Mouse (Mus musculus) lung, postnatal 36 days (tissue): ENCODE results near the gene Zfp335.
A peak's percentile ranks its signal among the peaks of the same experiment; 100 is the strongest.

Experiments
- DNase-seq: peaks from one replicate; pipeline ENCODE4 v3.0.0; 2022; ENCODE audit warnings: mixed read lengths

The Zfp335 gene

DNA sequence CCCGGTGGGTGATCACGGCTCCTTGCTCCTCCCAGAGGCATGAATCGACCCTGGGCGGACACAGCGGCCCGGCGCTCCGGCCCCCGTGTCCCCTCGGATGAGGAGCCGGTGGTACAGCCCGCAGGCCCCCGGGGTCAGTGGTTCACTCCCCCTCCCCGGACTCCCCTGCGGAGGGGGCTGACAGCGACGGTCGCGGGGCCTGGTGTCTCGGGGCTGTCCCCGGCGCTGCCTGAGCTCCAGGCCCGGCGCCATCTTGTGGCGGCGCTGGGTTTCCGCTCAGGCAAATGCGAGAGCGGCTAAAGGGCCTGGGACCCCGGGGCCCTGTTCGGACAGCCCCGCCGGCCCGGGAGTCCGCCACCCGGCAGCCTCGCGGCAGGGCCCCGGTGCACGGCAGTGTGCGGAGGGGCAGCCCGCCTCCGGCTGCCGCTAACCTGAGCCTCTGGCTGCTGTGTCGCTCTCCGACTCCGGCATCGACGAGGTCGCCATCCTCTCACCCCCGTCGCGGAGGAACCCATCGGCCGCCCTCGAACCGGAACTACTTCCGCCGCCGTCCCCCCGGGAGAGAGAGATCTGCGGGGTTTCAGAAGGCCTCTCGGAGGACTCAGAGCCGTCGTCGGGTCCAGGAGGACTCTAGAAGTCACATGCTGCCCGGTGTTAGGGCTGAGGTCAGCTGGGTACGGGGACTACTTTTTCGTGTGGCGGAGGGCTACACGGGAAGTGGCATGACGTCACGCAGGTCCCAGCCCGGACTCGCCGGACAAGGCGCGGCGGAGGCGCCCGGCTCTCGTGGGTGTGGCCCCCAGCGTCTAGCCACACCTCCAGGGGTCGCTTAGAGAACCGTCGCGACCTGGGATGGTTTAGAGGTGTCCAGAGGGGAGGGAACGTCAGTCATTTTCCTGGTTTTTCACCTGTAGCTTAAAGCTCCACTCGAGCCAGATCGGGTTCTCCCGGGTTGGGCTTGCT, at the start of gene Zfp335:
Zfp335 (minus strand) TSS at position 672 of the 963 bp plus-strand sequence.
- DNase-seq: peak; percentile 94

DNA sequence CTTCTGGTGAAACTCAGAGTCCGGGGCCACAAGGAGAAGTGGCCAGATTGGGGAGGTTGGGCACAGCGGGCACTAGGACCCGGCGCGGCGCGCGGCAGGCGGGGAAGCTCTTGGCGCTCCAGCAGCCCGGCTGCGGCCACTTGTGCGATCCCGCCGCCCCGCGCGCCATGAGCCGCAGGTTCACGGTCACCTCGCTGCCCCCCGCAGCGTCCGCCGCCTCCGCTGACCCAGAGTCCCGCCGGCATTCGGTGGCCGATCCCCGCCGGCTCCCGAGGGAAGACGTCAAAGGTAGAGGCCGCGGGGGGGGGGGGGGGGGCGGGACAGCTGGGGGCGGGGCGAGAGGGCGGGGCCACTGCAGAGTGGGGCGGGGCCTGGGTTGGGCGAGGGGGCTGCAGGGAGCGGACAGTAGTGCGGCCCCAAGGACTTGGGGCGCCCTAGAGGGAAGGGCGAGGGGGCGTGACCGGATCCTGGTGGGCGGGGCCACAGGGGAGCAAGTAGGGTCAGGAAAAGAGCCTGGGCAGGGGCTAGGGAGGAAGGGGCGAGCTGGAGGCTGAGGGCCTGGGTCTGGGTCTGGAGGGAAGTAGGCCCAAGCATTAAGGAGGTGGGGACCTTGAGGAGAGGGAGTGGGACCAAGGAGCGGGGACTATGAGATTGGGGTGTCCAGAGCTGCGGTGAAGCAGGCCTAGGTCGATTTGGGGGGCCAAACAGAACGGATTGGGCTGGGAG, 49.3 kb upstream of the Zfp335 start, which contains the start of gene Slc12a5:
Slc12a5 (plus strand) TSS at position 87 of the 726 bp plus-strand sequence.
- peak; percentile 35 for DNase-seq

DNA sequence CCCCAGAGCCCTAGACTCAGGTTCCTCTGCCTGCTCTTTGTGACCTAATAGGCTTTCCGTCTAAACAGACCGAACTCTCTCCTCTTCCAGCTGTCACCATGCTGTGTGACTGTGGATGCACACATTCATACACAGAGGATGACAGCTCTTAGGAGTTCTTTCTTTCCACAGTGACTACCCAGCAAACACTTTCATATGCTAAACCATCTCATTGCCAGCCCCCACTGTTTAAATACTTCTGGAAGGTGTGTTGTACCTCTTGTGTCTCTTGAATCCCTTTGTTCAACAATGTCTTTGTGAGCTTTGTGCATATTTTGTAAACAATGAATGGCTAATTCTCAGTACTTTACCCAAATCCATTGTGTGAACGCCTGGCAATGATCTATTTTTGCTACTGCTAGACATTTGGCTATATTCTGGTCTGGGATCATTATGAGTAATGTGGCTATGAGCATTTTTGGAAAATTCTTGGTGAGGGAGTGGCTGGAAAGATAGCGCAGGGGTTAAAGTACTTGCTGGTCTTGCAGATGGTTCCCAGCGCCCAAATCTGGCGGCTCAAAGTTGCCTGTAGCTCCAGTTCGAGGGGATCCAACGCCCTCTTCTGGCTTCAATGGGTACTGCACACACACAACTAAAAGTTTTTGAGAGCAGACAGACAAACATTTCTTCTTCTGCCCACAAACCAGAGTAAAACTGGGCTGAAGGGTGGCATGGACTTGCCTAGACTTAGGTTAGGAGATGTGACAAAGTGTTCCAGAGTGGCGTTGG, 46.2 kb upstream of the Zfp335 start:
- no peak for DNase-seq

DNA sequence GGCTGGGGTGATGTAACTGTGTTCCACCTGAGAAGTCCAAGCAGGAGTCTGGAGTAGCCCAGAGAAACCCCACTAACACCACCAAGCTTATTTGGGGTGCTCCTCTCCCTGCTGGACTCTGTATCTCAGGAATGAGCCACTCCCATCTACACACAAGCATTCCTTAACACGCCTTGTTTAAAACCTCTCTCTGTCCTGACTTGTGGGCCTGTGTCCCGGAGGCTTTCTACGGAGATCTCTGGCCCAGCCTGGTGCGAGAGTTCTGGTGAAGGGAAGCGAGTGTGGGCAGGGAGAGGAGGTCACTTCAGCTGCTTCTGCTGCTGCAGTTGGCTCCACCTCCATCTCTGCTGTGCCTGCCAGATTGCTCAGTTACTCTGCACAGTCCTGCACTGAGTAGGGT, 44.6 kb upstream of the Zfp335 start:
- no peak for DNase-seq

DNA sequence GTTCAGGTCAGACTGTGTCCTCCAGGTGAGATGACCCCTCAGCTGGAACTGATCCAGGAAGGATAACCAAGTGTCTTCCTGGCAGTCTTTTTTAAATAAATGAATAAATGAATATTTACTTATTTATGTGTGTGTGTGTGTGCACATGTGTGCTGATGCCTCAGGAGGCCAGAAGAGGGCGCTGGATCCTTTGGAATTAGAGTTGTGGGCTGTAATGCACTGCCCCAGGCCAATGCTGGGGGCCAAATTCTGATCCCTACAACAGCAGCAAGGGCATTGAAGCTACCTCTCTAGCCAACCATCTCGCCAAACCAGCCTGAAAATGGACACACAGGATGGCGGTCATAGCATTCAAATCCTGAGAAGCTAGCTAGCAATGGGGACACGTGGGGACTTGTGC, 44.2 kb upstream of the Zfp335 start:
- no peak for DNase-seq

DNA sequence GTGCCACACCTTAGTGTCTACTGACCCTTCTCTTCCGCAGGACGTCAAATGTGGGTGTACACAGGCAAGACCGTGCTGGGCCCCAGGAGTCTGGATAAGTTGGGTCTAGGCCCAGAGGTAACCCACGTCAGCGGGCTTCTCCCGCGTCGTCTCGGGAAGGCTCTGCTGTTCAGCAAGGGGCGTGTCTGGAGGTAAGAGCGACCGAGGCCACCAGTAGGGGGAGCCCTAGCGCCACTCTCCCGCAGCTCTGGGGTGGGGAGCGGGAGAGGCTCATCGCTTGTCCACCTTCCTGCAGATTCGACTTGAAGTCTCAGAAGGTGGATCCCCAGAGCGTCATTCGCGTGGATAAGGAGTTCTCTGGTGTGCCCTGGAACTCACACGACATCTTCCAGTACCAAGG, 41.7 kb upstream of the Zfp335 start:
- peak; percentile 76 for DNase-seq

DNA sequence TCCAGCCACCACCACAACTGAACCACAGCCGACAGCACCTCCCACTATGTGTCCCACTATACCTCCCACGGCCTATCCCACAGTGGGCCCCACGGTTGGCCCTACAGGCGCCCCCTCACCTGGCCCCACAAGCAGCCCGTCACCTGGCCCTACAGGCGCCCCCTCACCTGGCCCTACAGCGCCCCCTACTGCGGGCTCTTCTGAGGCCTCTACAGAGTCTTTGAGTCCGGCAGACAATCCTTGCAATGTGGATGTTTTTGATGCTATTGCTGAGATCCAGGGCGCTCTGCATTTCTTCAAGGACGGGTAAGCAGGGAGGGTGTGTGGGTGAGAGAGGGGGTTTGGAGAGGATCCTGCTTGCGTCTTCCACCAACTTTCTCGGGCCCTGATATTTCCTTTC, 40.9 kb upstream of the Zfp335 start:
- no peak for DNase-seq

DNA sequence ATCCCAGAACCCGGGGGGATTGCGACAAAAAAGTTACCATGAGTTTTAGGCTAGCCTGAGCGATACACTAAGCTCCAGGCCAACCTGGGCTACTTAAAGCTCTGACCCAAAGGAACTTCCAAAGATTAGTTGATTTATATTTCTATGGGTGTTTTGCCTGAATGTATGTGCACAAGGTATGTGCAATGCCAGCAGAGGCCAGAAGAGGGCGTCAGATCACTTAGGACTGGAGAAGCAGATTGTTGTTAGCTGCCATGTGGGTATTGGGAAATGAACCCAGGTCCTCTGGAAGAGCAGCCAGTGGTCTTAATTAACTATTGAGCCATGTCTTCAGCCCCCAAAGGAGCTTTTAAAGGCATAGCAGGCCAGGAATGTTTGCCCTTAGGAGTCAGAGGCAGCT, 40.2 kb upstream of the Zfp335 start:
- no peak for DNase-seq

DNA sequence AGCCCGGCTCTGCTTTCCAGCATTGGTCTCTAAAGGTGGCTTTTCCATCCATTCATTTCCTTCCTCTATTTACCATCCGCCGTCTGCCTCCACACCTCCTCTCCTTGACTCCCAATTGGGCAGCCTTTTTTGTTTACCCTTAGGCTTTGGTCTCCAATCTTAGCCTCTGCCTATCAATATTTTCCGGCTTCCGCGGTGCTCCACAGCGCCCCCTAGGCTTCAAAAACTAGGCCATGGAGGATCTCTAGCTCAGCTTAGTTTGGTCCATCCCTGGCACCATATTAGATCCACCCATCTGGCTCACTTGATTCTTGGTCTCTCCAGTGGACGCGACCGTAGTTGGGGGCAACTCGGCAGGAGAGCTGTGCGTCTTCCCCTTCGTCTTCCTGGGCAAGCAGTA, 38.9 kb upstream of the Zfp335 start:
- DNase-seq: peak; percentile 28

DNA sequence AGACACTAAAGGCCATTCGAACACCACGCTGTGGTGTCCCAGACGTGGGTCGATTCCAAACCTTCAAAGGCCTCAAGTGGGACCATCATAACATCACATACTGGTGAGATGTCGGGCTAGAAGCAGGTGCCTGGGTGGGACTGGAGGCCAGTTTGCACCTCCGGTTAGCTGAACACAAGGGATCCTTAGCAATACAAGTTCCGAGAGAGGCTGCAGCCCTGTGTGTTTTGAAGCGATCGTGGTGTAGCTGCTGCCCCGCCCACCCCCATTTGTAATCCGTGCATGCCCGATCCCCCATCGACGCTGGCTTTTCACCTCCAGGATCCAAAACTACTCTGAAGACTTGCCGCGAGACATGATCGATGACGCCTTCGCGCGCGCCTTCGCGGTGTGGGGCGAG, 37.4 kb upstream of the Zfp335 start:
- DNase-seq: no peak

DNA sequence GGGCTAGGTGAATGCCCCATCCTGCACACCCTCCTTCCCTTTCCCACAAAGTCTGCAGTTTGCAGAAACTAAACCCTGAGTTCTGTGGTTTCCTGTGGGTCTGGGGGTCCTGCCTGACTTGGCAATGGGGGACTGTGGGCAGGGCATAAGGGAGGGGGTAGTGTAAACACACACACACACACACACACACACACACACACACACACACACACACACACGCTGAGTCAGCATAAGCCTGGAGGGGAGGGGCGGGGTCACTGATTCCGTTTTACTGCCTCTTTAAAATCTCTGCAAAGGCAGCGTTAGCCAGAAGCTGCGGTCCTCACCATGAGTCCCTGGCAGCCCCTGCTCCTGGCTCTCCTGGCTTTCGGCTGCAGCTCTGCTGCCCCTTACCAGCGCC, 36.4 kb upstream of the Zfp335 start:
- no peak for DNase-seq

DNA sequence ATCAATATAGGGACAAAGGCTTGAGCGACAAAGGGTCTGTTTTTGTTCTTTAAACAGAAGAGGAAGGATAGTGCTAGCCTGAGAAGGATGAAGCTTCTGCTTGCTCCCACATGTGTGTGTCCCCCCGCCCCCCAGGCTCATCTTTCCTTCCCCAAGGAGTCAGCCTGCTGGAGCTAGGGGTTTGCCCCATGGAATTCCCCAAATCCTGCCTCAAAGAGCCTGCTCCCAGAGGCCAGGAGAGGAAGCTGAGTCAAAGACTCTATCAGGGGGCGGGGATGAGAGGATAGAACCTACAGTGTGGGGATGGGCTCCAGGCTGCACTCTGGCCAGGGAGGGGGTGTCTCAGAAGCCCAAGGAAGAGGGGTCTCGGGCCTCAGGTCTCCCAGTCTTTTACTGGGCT, 35.9 kb upstream of the Zfp335 start:
- no peak for DNase-seq

DNA sequence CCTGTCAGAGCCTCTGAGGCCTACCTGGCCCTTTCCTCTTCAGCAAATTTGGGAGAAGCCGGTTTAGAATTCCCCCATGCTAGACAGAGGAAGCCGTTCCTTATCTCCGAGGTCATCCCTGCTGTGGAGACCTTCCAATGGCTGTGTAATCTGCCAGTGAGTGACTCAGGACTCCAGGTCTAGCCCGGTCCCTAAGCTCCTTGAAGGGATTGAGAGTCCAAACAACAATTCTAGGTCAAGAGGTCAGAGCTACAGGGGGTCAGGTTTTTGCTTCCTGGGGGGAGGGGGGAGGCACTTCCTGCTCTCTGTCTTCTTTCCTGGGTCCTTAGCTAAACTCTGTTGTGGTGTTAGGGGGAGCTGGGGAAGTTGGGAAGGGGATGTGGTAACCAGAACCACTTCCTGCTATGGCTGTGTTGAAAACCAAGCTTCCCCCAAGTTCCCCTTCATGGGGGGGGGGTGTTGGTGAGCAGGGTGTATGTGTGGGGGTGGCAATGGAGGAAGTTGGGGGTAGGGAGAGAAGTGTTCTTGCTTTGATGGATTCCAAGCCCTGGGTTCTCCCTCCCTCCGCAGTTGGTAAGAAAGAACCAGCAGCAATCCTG, 31.2 kb upstream of the Zfp335 start:
- peak; percentile 55 for DNase-seq

DNA sequence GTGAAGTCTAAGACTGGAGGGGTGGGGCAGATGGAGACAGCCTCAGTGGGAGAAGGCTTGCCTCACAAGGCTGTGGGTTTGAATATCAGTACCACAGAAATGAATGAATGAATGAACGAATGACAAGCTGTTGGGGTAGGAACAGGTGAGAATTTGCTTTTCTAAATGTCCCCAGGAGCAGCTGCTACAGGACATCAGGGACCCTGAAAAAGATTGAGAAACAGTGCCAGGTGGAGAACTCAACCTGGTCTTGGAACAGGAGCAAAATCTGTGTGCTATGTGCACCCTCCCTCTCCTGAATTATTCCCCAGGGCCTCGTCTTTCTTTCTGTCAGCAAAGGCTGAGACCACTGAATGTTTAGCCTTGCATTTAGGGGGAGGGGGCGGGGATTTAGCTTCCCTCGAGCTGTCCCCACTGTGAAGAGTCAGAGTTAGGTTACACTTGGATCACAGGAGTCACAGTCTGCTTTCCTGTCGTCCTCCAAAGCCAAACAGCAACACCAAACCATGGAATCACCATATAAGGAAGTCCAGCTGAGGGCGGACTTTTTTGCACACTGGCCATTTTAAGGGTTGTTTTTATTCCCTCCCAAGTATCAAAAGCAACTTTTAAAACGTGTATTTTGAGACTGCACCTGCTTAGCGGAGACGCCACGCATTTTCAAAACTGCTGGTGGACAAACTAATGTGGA, 28.7 kb upstream of the Zfp335 start, which contains the start of gene Mmp9:
Mmp9 (plus strand) TSS at position 641 of the 691 bp plus-strand sequence.
- DNase-seq: no peak

DNA sequence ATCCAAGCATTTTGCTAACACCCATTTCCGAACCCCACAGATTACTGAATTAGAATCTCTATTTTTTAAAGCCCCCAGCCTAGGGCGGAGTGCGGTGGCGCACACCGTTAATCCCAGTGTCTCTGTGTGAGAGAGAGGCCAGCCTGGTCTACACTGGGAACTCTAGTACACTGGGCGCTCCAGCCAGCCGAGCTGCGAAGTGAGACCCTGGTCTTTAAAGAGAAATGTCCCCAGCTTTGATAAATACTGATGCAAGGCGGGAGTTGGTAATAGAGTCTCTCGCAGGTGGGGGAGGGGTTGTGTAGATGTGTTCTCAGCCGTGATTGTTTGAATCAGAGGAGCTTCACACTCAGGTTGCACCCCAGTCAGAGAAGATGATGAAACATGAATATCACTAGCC, 27.5 kb upstream of the Zfp335 start:
- DNase-seq: no peak

DNA sequence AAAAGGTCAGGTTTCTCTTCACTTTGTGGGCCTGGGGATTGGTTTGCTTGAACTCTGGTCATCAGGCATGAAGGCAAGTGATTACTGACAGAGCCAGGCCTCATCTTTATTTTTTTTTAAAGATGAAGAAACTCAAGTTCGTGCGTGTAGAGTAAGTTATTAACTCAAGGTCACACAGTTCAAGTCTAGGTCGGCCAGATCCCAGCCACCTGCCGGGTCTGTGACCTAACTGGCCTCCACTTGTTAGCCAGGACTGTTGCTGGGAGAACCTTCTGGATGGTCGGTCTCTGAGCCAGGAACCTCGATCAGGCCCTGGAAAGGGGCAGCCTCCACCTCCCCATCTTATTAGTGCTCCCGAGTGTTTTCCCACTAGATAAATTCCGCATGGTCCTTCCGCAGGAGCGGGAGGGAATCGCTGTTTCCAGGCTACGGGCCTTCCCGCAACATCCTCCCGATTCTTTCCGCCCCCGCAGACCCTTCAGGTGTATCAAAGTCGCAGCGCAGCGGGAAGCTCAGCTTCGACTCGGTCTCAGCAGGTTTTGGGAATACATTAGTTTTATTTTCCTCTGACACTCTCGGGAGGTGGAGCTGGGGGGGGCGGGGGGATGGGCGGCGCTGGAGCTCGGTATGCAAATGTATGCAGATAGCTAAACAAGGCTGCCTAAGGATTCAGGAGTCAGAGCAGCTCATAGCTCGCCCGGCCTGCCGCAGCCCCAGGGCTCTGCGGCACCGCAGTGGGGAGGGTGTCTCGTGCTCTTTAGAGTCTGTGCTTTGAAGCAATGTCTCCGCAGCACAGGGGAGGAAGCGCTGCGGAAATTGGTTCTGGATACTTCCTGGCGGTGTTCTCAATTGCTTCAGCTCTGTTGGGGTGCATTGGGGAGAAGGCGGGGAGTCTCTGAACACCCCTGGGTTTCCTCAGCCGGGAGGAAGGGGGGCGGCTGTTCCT, 26.9 kb upstream of the Zfp335 start:
- peak; percentile 39 for DNase-seq

DNA sequence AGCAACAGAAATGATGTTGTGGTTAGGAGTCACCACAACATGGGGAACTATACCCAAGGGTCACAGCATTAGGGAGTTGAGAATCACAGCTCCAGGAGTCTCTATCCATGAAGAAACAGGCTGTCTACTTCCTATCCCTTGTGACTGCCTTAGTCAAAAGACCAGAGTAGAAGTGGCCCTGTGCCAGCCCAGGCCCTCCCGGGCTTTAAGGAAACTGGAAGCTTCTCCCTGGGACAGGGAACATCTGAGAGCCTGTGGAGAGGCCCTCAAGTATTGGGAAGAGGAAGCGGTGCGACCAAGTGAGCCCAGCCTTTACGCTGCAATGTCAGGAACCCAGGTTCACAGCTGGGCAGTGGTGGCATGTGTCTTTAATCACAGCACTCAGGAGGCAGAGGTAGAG, 24.4 kb upstream of the Zfp335 start:
- DNase-seq: peak; percentile 52

DNA sequence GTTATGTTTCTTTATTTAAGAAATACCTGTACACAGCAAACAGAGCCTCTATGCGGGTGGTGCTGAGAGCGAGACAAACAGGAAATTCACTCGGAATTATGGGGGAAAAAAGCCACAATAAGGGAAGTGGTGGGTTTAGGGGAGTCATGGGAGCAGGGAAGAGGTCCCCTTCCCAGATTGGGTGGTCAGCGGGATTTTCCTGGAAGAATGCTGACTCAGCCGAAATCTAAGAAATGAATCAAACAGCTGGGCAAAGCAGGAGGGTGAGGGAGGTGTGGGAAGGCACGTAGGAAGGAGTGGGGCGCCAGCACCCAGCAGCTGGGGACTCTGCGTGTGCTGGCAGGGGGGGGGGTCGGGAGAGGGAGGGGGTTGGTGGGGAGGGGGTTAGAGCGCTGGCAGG, 22.0 kb upstream of the Zfp335 start:
- no peak for DNase-seq

DNA sequence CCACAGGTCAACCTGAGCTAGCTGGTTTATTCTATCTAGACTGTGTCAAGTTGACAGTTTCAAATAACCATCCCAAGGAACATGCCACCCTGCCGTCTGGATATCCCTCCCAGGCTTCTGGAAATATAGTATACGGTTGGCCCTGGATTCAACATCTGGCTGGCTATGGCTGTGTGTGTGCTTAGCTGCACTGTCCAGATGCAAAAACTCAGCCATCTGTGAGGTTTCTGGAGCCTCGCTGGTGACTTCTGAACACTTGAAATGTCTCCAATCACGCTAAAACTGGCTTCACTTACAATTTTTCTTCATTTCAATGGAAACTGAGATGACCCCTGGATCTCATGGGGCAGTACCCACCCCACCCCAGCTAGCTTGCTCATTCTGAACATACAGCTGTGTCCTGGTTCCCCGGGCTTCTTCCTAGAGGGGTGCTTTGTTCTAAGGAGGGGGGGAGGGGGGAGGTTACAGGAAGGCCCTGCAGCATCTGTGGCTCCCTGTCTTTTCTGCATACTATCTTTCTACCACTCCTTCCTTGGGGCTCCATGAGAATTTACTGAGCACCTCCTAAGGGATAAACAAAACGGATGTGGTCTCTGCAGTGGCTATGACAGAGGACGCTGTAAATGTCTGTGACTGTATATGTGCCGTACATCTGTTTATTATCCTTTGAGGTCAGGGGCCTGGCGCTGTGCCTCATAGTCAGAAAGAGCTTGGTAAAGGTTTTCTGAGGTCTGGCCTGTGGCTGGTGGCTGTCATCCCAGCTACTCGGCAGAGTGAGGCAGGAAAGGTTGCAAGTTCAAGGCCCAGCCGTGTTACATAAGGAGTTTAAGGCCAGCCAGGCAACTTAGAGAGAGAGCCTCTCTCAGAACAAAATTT, 19.4 kb upstream of the Zfp335 start:
- DNase-seq: no peak
